Mouse (Mus musculus) frontal cortex, postnatal 14 days (tissue): ENCODE results near the gene Kansl3.

ENCODE experiments used
- DNase-seq, 2 experiments: peaks; one replicate each; pipeline ENCODE4 v3.0.0; 2022; ENCODE audit warnings: low spot score in 2 of 2

Kansl3 gene

GRCm38 (mm10) chr1:36293470-36293869 is 75.5 kb downstream of the Kansl3 start:
- DNase-seq: no peak
